Mouse (Mus musculus) ES-E14 (cell line): ENCODE results near the gene Ptgir.

Source experiments
- HCFC1 ChIP-seq: IDR thresholded peaks from 2 replicates; pipeline ENCODE4 v1.6.1; 2012; ENCODE audit warnings: low read length, inconsistent platforms, borderline replicate concordance; ENCODE audit not compliant: insufficient read depth
- MAFK ChIP-seq: IDR thresholded peaks from 2 replicates; pipeline ENCODE4 v1.6.1; 2014; ENCODE audit warnings: mild to moderate bottlenecking, low read depth, low read length, inconsistent platforms; ENCODE audit not compliant: insufficient read depth
- ZNF384 ChIP-seq: IDR thresholded peaks from 2 replicates; pipeline ENCODE4 v1.6.1; 2012; ENCODE audit warnings: low read depth, low read length, inconsistent platforms

- TF ChIP-seq ZNF384 (no peak), HCFC1 (no peak), MAFK (no peak)
Observed at GRCm38 (mm10) chr7:16917447-16917846, 11.2 kb downstream of the Ptgir start.
